Mouse (Mus musculus): Measurements from ENCODE around the gene Lrrtm4.

The Lrrtm4 gene

GRCm38 (mm10) chr6:80018765-80019164, at the start of gene Lrrtm4:
Gene Lrrtm4, plus strand, starts transcription at chr6:80018877.
- peak; percentile 38 to 61 for DNase-seq (ENCODE audit: low spot score in 2 of 2)

GRCm38 (mm10) chr6:80019189-80019860, 648 bp downstream of the Lrrtm4 start:
- peak in 1 of 2 experiments; percentile 11 for DNase-seq (ENCODE audit: low spot score in 2 of 2)

GRCm38 (mm10) chr6:80019861-80020230, 1.2 kb downstream of the Lrrtm4 start:
- peak in 1 of 2 experiments; percentile 9 for DNase-seq (ENCODE audit: low spot score in 2 of 2)

DNA sequence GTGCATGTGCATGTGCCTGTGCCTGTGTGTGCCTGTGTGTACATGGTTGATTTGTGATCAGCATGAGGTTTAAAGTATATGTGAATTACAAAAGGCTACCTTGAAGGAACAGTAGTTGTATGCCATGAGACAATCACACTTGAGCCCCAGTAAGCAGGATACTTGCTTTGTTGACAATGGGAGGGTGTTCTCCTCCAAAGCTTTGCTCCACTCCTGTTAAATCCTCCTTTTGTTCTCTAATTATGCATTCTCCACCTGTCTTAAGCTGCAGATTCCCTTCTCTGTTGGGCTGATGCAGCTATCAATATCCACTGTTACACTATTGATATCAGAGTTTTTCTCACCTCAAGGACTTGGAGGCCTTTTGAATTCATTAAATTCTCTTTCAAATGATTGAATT, 38.2 kb downstream of the Lrrtm4 start:
- DNase-seq (ENCODE audit: low spot score in 2 of 2) = no peak

DNA sequence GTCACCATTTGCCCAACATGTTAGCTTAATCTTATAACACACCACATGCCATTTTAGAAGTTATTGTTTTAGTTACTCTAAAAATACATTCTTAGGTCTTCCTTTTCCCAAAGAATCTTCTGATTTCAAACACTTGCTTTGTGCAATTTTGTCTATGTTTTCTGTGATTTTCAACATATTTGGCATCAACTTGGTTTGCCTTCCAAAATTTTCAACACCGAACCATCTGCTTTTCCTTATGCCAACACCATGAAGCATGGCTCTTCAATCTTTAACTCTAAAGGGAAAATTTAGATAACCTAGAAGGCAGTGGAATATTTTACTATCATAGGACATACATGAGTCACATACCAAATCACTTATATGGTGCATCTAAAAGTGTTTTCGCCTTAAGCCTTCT, 59.3 kb downstream of the Lrrtm4 start:
- no peak for DNase-seq (ENCODE audit: low spot score in 2 of 2)

GRCm38 (mm10) chr6:80079290-80079689, 60.6 kb downstream of the Lrrtm4 start:
- DNase-seq (ENCODE audit: low spot score in 2 of 2) = no peak

- no peak for DNase-seq (ENCODE audit: low spot score in 2 of 2)
These were observed 76.2 kb downstream of the Lrrtm4 start for GRCm38 (mm10) chr6:80094909-80095308.

DNA sequence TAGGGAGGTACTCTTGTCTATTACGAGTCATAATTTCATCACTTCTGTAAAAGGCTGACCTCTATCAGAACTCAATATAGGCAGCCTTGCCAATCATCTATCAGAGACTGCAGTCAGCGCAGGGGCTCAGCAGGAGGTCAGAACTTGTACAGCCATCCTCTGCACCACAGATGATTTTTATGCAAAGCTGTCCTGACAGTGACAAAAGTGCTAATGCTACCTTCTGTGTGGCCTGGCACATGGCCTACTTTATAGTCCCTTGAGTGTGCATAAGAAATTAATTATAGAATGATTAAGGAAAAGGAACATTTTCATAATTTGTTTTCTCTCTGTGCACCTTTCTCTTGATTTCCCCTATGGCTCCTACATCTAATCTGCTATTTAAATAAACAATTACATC, 86.7 kb downstream of the Lrrtm4 start:
- no peak for DNase-seq (ENCODE audit: low spot score in 2 of 2)

DNA sequence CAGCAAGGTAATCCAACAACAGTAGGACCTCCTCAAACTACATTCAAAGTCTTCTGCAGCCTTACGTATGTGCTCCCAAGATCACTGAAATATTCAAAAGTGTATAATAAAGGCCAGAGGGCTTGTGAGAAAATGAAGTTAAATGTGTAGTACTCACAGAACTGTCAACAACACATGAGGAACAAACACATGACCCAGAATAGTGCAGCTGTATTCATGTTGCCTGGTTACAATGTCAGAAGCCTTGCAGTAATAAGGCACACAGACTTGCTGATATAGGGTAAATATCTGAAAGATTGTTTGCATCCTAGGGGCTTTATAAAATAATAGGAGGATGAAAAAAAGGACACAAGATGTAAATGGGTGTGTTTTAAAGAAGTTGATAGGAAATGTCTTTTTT, 87.2 kb downstream of the Lrrtm4 start:
- DNase-seq (ENCODE audit: low spot score in 2 of 2) = no peak

DNA sequence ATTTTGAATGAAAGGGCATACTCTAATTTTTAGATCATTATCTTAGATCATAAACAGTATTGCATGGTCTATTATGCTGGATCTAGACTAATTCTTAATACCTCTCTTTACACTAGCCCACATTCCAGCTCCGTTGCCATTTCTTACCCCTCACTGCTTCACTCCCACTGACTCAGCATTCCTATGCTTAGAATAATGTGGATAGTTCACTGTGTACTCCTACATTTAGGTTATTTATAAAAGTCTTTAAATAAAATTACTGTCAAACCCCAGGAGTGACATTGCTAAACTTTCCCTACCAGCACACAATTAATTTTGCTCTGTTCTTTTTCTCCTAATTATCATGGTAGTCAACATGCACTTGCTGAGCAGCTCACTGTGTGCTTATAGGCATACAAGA, 107.7 kb downstream of the Lrrtm4 start:
- DNase-seq (ENCODE audit: low spot score in 2 of 2) = no peak

DNA sequence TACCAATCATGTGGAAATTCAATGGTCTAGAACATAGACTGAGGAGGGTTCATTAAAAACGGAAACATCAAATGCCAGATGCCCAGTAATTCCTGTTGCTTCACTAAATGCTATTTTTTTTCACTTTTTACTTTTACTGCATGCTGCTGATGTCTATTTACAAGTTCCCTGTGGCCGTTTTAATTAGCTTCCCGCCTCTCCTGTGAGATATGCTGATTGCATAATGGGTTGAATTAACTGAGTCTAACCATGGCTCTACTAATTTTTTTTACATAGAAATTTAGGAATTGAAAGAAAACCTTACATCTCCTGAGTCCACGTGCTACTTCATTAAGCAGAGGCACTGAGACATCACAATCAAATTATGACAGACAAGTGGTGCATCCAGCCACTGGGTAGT, 143.9 kb downstream of the Lrrtm4 start:
- DNase-seq (ENCODE audit: low spot score in 2 of 2) = no peak

DNA sequence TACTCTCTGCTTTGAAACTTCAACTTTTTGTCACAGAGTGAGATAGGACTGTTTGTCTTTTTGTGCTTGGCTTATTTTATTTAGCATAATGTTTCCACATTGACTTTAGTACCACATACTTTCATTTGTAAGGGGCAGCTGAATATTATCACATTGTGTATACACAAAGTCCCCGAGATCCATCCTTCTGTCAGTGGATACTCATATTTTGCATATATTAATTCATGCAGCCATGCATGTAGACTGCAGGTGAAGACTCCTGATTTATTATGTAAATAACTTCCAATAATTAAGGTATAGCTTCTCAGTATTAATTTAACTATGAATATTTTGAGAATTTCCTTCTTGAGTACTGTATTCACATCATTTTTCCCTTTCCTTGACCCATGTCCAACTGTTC, 163.2 kb downstream of the Lrrtm4 start:
- DNase-seq (ENCODE audit: low spot score in 2 of 2) = no peak

GRCm38 (mm10) chr6:80182353-80182752, 163.7 kb downstream of the Lrrtm4 start:
- DNase-seq (ENCODE audit: low spot score in 2 of 2) = no peak

DNA sequence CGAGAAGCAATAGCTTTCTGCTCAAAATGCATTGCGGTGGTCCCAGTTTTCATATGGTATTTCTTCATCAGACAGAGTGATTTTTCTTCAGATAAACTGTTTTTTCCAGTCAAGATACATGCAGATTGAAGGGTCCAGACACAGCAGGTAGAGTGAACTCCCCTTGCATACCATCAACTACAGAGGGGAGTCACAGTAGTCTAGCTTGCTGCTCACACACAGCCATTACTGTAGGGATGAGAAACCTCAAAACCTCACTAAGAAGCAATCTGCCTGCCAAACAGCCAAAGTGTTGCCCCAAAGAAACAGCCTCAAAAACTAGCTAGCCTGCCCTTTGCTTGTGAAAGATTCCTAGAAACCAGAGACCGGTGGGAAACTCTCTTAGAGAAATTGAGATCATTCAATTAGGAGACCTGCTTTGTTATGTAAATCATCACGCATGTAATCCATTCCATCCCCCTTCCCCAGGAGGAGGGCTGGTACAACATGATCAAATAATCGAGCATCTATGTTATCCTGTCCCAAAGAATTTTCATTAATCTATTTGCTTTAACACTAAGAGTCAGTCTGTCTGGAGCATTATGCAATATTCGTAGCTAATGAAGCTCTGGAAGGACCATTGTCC, 166.9 kb downstream of the Lrrtm4 start:
- DNase-seq (ENCODE audit: low spot score in 2 of 2) = no peak

GRCm38 (mm10) chr6:80186791-80187190, 168.1 kb downstream of the Lrrtm4 start:
- no peak for DNase-seq (ENCODE audit: low spot score in 2 of 2)

GRCm38 (mm10) chr6:80209476-80209875, 190.8 kb downstream of the Lrrtm4 start:
- no peak for DNase-seq (ENCODE audit: low spot score in 2 of 2)

DNA sequence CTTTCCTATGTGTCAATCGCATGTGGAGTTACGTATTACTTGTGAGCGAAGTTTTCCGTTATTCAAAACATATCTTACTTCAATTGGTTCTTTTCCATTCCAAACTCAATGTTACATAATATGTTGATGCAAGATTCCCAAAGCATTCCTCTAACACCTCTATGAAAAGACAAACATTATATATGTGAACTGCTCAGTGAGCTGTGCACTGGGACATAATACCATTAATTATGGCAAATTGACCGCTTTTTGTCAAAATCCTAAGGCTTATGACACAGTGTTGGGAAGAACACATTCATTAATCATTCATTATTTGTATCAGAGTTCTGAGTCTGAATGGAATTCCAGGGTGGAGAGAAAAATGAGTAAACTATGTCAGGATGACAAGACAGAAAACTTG, 191.6 kb downstream of the Lrrtm4 start:
- no peak for DNase-seq (ENCODE audit: low spot score in 2 of 2)

DNA sequence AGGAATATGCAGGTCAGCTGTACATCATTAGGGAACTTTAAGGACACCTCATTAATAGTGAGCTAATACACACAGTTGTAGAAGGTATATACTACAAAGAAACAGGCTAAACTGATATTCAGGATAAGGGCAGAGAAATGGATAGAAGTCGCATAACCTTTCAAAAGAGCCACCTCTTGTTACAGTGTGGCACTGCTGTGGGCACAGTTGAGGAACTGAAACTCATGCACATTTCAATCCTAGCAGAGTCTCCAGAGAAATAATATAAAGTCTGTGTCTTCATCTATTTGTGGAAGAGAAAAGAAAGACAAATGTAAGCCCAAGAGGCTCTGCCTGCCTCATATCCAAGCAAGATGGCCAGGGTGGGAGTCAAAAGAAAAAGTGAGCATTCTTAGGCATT, 242.9 kb downstream of the Lrrtm4 start:
- no peak for DNase-seq (ENCODE audit: low spot score in 2 of 2)

GRCm38 (mm10) chr6:80263972-80264371, 245.3 kb downstream of the Lrrtm4 start:
- no peak for DNase-seq (ENCODE audit: low spot score in 2 of 2)

- DNase-seq (ENCODE audit: low spot score in 2 of 2) = no peak
These were observed 245.9 kb downstream of the Lrrtm4 start for GRCm38 (mm10) chr6:80264584-80264983.

DNA sequence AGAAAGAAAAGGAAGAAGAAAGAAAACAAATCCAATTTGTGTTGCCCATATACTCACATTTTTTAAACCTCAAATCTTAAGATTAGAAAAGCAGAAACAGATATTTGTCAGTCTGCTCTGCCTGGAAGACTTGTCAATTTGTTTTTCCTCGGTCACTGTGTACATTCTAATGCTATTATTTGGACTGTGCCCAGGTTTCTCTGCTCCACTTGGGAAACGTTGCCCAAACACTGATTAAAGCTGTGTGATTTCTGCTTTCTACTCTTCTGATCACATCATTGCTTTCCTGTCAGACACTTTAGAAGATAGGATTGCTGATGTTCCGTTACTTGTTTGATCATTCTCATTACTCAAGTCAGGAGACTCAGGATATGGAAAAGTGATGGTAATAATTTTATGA, 247.1 kb downstream of the Lrrtm4 start:
- no peak for DNase-seq (ENCODE audit: low spot score in 2 of 2)

DNA sequence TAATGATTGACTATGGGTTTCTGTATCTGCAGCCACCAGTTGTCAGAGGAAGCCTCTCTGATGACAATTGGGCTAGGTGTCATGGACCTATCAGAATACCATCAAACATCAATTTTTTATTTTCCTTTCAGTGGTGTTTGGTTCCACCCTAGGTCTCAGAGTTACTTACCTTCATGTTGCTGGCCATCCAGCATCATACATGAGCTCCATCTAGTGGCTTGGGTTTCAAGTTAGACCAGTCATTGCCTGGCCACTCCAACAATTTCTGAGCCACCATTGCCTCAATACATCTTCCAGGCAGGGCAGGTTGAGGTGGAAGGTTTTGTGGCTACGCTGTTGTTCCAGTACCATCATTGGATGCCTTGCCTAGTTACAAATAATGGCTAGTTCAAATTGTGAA, 268.3 kb downstream of the Lrrtm4 start:
- no peak for DNase-seq (ENCODE audit: low spot score in 2 of 2)

DNA sequence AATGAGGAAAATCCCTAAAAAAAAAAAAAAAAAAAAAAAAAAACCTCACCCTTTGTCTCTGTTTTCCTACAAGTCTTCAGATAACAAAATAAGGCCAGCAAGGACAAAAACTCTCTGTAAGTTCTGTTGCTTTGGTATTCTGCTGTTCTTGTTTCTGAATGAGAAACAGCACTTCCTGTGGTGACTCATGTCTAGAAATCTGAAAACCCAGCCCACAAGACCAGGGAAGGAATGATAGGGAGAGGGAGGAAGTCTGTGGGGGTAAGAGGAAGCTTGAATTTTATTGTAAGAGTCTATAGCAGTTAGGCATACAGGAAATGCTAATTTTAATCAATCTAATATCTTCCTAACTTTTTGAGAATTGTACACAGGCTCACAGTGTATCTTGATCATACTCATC, 283.2 kb downstream of the Lrrtm4 start:
- no peak for DNase-seq (ENCODE audit: low spot score in 2 of 2)

DNA sequence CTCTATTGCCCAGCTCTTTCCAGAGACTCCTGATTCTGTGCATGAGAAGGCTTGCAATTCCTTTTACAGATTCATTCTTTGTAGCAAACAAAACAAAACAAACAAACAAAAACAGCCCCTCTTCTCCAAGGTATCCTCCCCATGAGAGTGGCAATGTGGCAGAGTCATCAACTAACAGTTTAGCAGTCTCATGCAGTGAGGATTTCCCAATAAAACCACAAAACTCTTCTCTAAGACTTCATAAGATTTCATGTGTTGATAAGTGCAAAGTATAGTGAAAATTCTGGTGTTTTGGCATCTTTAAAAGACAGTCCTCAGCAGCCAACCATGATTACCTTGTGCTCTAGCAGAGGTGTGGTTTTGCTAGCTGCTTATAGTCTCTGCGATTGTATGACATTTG, 284.9 kb downstream of the Lrrtm4 start:
- no peak for DNase-seq (ENCODE audit: low spot score in 2 of 2)
